ENCODE assay signal across 16 mouse cellular contexts in the genomic region with DNA sequence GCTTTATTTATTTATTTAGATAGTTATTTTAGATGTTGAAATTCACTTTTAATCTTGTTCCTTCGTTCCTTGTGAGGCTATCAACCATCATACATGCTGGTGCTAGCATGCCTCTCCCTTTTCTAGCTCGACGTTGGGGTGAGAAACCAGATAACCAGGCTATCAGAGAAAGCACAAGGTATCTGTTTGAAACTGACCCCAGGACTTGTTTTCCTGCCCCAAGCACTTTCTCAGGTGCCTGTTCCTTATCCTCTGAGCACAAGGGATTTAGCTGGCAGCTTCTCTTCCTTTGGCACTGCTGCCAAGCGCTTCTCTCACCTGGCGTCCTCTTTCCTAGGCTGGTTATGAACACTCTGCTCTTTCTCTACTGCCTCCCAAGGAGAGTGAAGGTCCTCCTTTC. TPM values are rescaled to one million over a fixed set of nuclear protein-coding genes. Genes with fewer than 3 reads are reported as not detected.
DNase-seq lines count a peak whose midpoint lies in the region; ATAC-seq lines count a peak whose summit lies in the region.
"Had no signal": no experiment of that assay in that cellular context is flagged by ENCODE, and none has a peak within 500 bp of the region (broad histone marks: within the 10 kb centered on the region; RNA-seq: fewer than 3 reads in every experiment).

No protein-coding gene starts in this region.

- peak overlapping the region; percentile 55 for H3K4me3 ChIP-seq in erythroblast, embryonic 14.5 days (replicated peaks)
- H3K4me3 ChIP-seq in midbrain, embryonic 11.5 days (ENCODE audit: low read depth, low read length), result no peak overlapping the region
- H3K4me3 ChIP-seq: embryonic facial prominence, embryonic 12.5 days; hindbrain, embryonic 12.5 days; limb, embryonic 13.5 days; midbrain, embryonic 15.5 days; neural tube, embryonic 13.5 days had no signal

- no peaks in the 10 kb centered on the region for H3K27me3 ChIP-seq in erythroblast, embryonic 14.5 days (ENCODE audit: control insufficient read depth)
- H3K27me3 ChIP-seq in midbrain, embryonic 11.5 days (ENCODE audit: control insufficient read depth, insufficient read depth, low read length), result no peaks in the 10 kb centered on the region
- H3K27me3 ChIP-seq: embryonic facial prominence, embryonic 12.5 days; hindbrain, embryonic 12.5 days; limb, embryonic 13.5 days; midbrain, embryonic 15.5 days; neural tube, embryonic 13.5 days had no signal

- peak; percentile 88 for ATAC-seq in megakaryocyte-erythroid progenitor cell, adult 5-6 weeks (replicated peaks; ENCODE audit: low FRiP score, low TSS enrichment, poor library complexity, severe bottlenecking)
- no peak for ATAC-seq in midbrain, embryonic 11.5 days (ENCODE audit: low FRiP score)
- ATAC-seq: forebrain, embryonic 16.5 days had no signal

- H3K36me3 ChIP-seq in erythroblast, embryonic 14.5 days (ENCODE audit: control insufficient read depth), result peaks cover 98% of the 10 kb centered on the region
- no peaks in the 10 kb centered on the region for H3K36me3 ChIP-seq in midbrain, embryonic 11.5 days (ENCODE audit: control insufficient read depth, insufficient read depth, low read length)
- H3K36me3 ChIP-seq: embryonic facial prominence, embryonic 12.5 days; hindbrain, embryonic 12.5 days; limb, embryonic 13.5 days; midbrain, embryonic 15.5 days; neural tube, embryonic 13.5 days had no signal

- H3K4me1 ChIP-seq in erythroblast, embryonic 14.5 days (ENCODE audit: control insufficient read depth), result peaks cover 99% of the 10 kb centered on the region
- H3K4me1 ChIP-seq in midbrain, embryonic 11.5 days (ENCODE audit: control insufficient read depth, insufficient read depth, low read length), result peaks cover 8% of the 10 kb centered on the region; the same call in 1 of the 2 replicates

- WGBS in midbrain, embryonic 11.5 days, result 87% methylated on average over 5 of the region's 5 CpGs

- no peaks in the 10 kb centered on the region for H3K9me3 ChIP-seq in erythroblast, embryonic 14.5 days (ENCODE audit: control insufficient read depth, low read length)
- no peaks in the 10 kb centered on the region for H3K9me3 ChIP-seq in midbrain, embryonic 11.5 days (ENCODE audit: control insufficient read depth, low read length)
- H3K9me3 ChIP-seq: embryonic facial prominence, embryonic 12.5 days; hindbrain, embryonic 12.5 days; limb, embryonic 13.5 days; midbrain, embryonic 15.5 days; neural tube, embryonic 13.5 days had no signal

- peak; percentile 49 to 52 for DNase-seq in spleen, postnatal 10 days (ENCODE audit: low spot score in 2 of 2)
- DNase-seq in spleen, adult 12 weeks (ENCODE audit: low spot score), result no peak
- peak; percentile 39 for DNase-seq in cerebellum, adult 11-12 months
- DNase-seq in midbrain, embryonic 11.5 days (ENCODE audit: low spot score, missing footprints), result no peak
- no peak for DNase-seq in adrenal gland, postnatal 10 days
- DNase-seq: layer of hippocampus, postnatal 36 days; right cerebral cortex, adult 18-20 months had no signal

- H3K9ac ChIP-seq in midbrain, embryonic 11.5 days (ENCODE audit: low read length), result no peak overlapping the region
- H3K9ac ChIP-seq: embryonic facial prominence, embryonic 12.5 days; hindbrain, embryonic 12.5 days; limb, embryonic 13.5 days; midbrain, embryonic 15.5 days; neural tube, embryonic 13.5 days had no signal

- H3K4me2 ChIP-seq in midbrain, embryonic 11.5 days, result no peak overlapping the region
- H3K4me2 ChIP-seq: embryonic facial prominence, embryonic 12.5 days; hindbrain, embryonic 12.5 days; limb, embryonic 13.5 days; midbrain, embryonic 15.5 days; neural tube, embryonic 13.5 days had no signal

- H3K27ac ChIP-seq in midbrain, embryonic 11.5 days (ENCODE audit: low read depth, low read length), result no peak overlapping the region
- H3K27ac ChIP-seq: embryonic facial prominence, embryonic 12.5 days; hindbrain, embryonic 12.5 days; kidney, postnatal 0 days; limb, embryonic 13.5 days; midbrain, embryonic 15.5 days; neural tube, embryonic 13.5 days had no signal

RNA-seq across cellular contexts. Expression of a gene that starts 10.8 kb away (rescaled TPM):
- polyA plus RNA-seq in erythroblast, embryonic 14.5 days (2012), result 54.9 and 57.2 TPM in 2 replicates
- 82.4 and 98.1 TPM in 2 replicates for total RNA-seq in megakaryocyte-erythroid progenitor cell, adult 5-6 weeks (2014; fragmentation: Nextera tagmentation)
- total RNA-seq in megakaryocyte-erythroid progenitor cell, adult 5-6 weeks (2017), result 50.7 and 56.6 TPM in 2 replicates
- polyA plus RNA-seq in midbrain, embryonic 11.5 days (2014; fragmentation: Nextera tagmentation; extraction: Ambion mirVana), result 11.1 and 12.5 TPM in 2 replicates
- total RNA-seq in adrenal gland, postnatal 10 days (2021), result 10 to 100 TPM; 38.9 to 54.9 TPM

RNA-seq across cellular contexts. Expression of a gene that starts 10.9 kb away (rescaled TPM):
- 2.2 and 2.5 TPM in 2 replicates for polyA plus RNA-seq in erythroblast, embryonic 14.5 days (2012)
- total RNA-seq in megakaryocyte-erythroid progenitor cell, adult 5-6 weeks (2014; fragmentation: Nextera tagmentation), result 35.6 and 36.6 TPM in 2 replicates
- 14.2 and 23.8 TPM in 2 replicates for total RNA-seq in megakaryocyte-erythroid progenitor cell, adult 5-6 weeks (2017)
- polyA plus RNA-seq in midbrain, embryonic 11.5 days (2014; fragmentation: Nextera tagmentation; extraction: Ambion mirVana), result 35.1 and 36.9 TPM in 2 replicates
- total RNA-seq in adrenal gland, postnatal 10 days (2021), result 10 to 100 TPM; 36.2 to 51.2 TPM

Comparison
In these comparisons a context has a peak if more than half of its experiments do, and no peak if none do; other contexts are left out.
1. DNase-seq: peak in spleen, postnatal 10 days (2 of 2) and cerebellum, adult 11-12 months (single experiment); none in spleen, adult 12 weeks (single experiment), midbrain, embryonic 11.5 days (single experiment) and adrenal gland, postnatal 10 days (single experiment).